Mouse (Mus musculus) liver, embryonic 15.5 days (tissue): ENCODE data around the gene Pask. TPM values are rescaled to one million over a fixed set of nuclear protein-coding genes. Genes with fewer than 3 reads are reported as not detected.

ENCODE experiments used
- ATAC-seq: fragments of 200-750 bp; cut with Nextera tagmentation; 2 replicates; pipeline ENCODE4 v1.8.0; 2017; ENCODE audit warnings: moderate number of reproducible peaks, mild to moderate bottlenecking, moderate library complexity; ENCODE audit not compliant: insufficient read depth
- H3K27ac ChIP-seq: fragments of 300-500 bp; sonication (generic); replicated peaks from 2 replicates; pipeline ENCODE4 v1.5.1; 2015; ENCODE audit warnings: mild to moderate bottlenecking, inconsistent platforms
- H3K27me3 ChIP-seq: fragments of 300-500 bp; sonication (generic); 2 replicates; pipeline ENCODE4 v1.6.1; 2015; ENCODE audit warnings: mild to moderate bottlenecking, inconsistent platforms
- H3K36me3 ChIP-seq: fragments of 300-500 bp; sonication (generic); replicated peaks from 2 replicates; pipeline ENCODE4 v1.6.1; 2015; ENCODE audit warnings: moderate library complexity, mild to moderate bottlenecking, inconsistent platforms
- H3K4me1 ChIP-seq: fragments of 300-500 bp; sonication (generic); replicated peaks from 2 replicates; pipeline ENCODE4 v1.6.1; 2015; ENCODE audit warnings: inconsistent platforms
- H3K4me2 ChIP-seq: fragments of 300-500 bp; sonication (generic); 2 replicates; pipeline ENCODE4 v1.6.1; 2015; ENCODE audit warnings: moderate library complexity, mild to moderate bottlenecking, inconsistent platforms
- H3K4me3 ChIP-seq: fragments of 300-500 bp; sonication (generic); replicated peaks from 2 replicates; pipeline ENCODE4 v1.5.1; 2015; ENCODE audit warnings: mild to moderate bottlenecking, inconsistent platforms
- H3K9ac ChIP-seq: fragments of 300-500 bp; sonication (generic); 2 replicates; pipeline ENCODE4 v1.6.1; 2015; ENCODE audit warnings: moderate library complexity, mild to moderate bottlenecking, inconsistent platforms
- H3K9me3 ChIP-seq: fragments of 300-500 bp; sonication (generic); replicated peaks from 2 replicates; pipeline ENCODE4 v1.6.1; 2016; ENCODE audit warnings: inconsistent platforms
- WGBS: fragments of 180-500 bp; shearing (Covaris S2); methylation state at CpG from one replicate; pipeline ENCODE4 v1.1.7; 2015; ENCODE audit warnings: mixed read lengths; ENCODE audit not compliant: insufficient replicate concordance; 5-methylcytosine and 5-hydroxymethylcytosine counted together
- polyA plus RNA-seq: library from polyadenylated mRNA; unstranded; fragments of >200 nt; fragmentation: Nextera tagmentation; extraction: Ambion mirVana; gene quantifications from 2 replicates; pipeline ENCODE4 v1.2.1, GENCODE M21; 2015

Pask gene
- 5.4 and 6.0 TPM in 2 replicates for polyA plus RNA-seq

GRCm38 (mm10) chr1:93342648-93343503, at the start of gene Pask, which contains the start of gene Ppp1r7:
TSS of gene Pask (minus strand) at chr1:93343482.
TSS of gene Ppp1r7 (plus strand) at chr1:93342854.
- under 1% methylated on average over 63 of the region's 63 CpGs for WGBS
- peak; percentile 92 for ATAC-seq
- no peaks in the 10 kb centered on the region for H3K27me3 ChIP-seq
- peaks cover 36% of the 10 kb centered on the region for H3K4me1 ChIP-seq
- H3K27ac ChIP-seq = peak within 1 kb of the TSS; percentile 84
- H3K4me3 ChIP-seq = peak within 1 kb of the TSS; percentile 86
- H3K9me3 ChIP-seq = no peaks in the 10 kb centered on the region
- H3K4me2 ChIP-seq = peak within 1 kb of the TSS; percentile 92
- H3K9ac ChIP-seq = peak within 1 kb of the TSS; percentile 84
- H3K36me3 ChIP-seq = peaks cover 21% of the 10 kb centered on the region

DNA sequence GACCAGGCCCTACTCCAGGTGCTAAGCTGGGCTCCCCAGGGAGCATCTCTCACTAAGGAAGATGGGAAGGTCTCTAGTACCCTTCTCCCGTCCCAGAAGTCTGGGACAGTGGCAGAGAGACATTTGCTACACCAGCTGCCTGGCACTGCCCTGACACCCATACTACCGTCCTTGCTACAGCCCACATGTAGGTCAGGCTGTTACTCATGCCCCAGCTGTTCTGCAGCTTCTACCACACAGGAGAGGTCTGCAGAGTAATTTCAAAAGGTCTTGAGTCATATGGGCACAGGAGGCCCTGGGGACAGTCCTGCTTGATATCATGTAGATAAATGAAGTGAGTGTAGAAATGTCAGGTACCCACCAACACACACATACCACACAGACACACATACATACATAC, 45.6 kb upstream of the Pask start:
- Histone ChIP-seq H3K9me3 (no peaks in the 10 kb centered on the region), H3K27me3 (no peaks in the 10 kb centered on the region), H3K4me3 (no peak overlapping the region), H3K9ac (no peak overlapping the region), H3K36me3 (no peaks in the 10 kb centered on the region), H3K4me1 (no peaks in the 10 kb centered on the region), H3K27ac (no peak overlapping the region), H3K4me2 (no peak overlapping the region)
- ATAC-seq = no peak
- 69% methylated on average over 2 of the region's 2 CpGs for WGBS

- H3K9ac ChIP-seq = no peak overlapping the region
- WGBS = 46% methylated on average over 2 of the region's 2 CpGs
- no peak overlapping the region for H3K4me2 ChIP-seq
- H3K27me3 ChIP-seq = no peaks in the 10 kb centered on the region
- H3K4me1 ChIP-seq = no peaks in the 10 kb centered on the region
- no peaks in the 10 kb centered on the region for H3K9me3 ChIP-seq
- no peaks in the 10 kb centered on the region for H3K36me3 ChIP-seq
- no peak overlapping the region for H3K27ac ChIP-seq
- H3K4me3 ChIP-seq = no peak overlapping the region
- ATAC-seq = no peak
Measured at GRCm38 (mm10) chr1:93387198-93387597, 43.9 kb upstream of the Pask start.

DNA sequence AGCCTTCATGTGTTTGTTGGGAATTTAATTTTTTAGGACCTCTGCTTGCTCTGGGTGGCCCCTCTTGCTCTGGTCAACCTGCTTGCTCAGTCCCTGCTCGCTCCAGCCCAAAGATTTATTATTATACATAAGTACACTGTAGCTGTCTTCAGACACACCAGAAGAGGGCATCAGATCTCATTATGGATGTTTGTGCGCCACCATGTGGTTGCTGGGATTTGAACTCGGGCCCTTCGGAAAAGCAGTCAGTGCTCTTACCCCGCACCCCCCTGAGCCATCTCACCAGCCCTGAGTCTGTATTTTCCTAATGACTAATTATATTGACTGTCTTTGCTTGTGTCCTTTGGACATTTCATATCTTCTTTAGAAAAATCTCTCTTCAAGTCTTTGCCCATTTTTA, 35.8 kb upstream of the Pask start:
- no peaks in the 10 kb centered on the region for H3K27me3 ChIP-seq
- 65% methylated on average over 5 of the region's 5 CpGs for WGBS
- H3K27ac ChIP-seq = no peak overlapping the region
- ATAC-seq = no peak
- H3K4me1 ChIP-seq = no peaks in the 10 kb centered on the region
- no peak overlapping the region for H3K4me3 ChIP-seq
- H3K36me3 ChIP-seq = no peaks in the 10 kb centered on the region
- H3K9ac ChIP-seq = no peak overlapping the region
- no peaks in the 10 kb centered on the region for H3K9me3 ChIP-seq
- no peak overlapping the region for H3K4me2 ChIP-seq

DNA sequence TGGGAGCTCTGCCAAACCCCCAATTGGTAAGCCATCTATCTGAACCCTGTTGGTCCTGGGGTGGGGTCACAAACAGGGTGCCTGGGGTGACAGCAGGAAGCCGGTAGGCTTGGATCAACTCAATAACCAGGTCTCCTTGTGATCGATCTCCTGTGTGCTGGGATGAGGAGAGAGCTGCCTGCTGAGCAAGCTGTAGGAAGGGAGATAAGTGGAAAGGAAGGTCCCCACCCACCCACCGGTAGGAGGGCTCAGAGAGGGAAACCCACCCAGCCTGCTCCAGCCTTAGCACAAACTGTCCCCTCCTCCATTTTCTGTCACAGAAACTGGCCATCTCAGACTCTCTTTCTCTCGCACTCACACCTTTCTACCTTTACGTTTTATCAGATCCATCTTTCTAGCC, 34.0 kb upstream of the Pask start:
- H3K4me2 ChIP-seq = no peak overlapping the region
- H3K9me3 ChIP-seq = no peaks in the 10 kb centered on the region
- H3K27me3 ChIP-seq = no peaks in the 10 kb centered on the region
- H3K27ac ChIP-seq = no peak overlapping the region
- no peaks in the 10 kb centered on the region for H3K4me1 ChIP-seq
- WGBS = 20% methylated on average over 5 of the region's 5 CpGs
- H3K4me3 ChIP-seq = no peak overlapping the region
- H3K9ac ChIP-seq = no peak overlapping the region
- ATAC-seq = no peak
- H3K36me3 ChIP-seq = no peaks in the 10 kb centered on the region

- Histone ChIP-seq H3K9ac (no peak within 1 kb of the TSS), H3K4me2 (no peak within 1 kb of the TSS)
- no peak for ATAC-seq
Measured at GRCm38 (mm10) chr1:93373665-93374064, 30.4 kb upstream of the Pask start, which contains the start of gene Ano7. TSS of gene Ano7 (plus strand) at chr1:93373930.

DNA sequence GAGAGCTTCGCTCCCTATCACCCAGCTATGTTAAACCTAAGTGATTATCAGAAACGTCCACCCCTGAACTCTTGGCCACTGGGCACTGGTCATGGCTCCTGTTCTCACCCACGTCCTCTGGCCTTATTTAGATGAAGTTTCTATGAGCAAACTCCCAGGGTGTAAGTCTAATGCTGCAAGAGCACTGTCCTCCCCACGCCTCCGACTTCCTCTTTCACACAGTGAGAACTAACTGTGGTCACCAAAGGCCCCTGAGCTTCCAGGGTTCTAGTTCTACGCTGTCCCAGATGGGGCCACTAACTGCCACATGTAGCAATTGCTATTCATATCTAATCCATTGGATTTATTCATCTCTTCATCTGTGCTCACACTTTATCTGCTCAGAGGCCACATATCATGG, 22.4 kb upstream of the Pask start:
- H3K9me3 ChIP-seq = no peaks in the 10 kb centered on the region
- no peak overlapping the region for H3K27ac ChIP-seq
- H3K9ac ChIP-seq = no peak overlapping the region
- no peaks in the 10 kb centered on the region for H3K4me1 ChIP-seq
- WGBS = 64% methylated on average over 6 of the region's 6 CpGs
- H3K36me3 ChIP-seq = peaks cover 60% of the 10 kb centered on the region
- no peak overlapping the region for H3K4me3 ChIP-seq
- ATAC-seq = no peak
- H3K4me2 ChIP-seq = no peak overlapping the region
- H3K27me3 ChIP-seq = no peaks in the 10 kb centered on the region

More at GRCm38 (mm10) chr1:93373665-93374064, 30.4 kb upstream of the Pask start, which contains the start of gene Ano7:
- no peaks in the 10 kb centered on the region for H3K4me1 ChIP-seq
- WGBS = 54% methylated on average over 4 of the region's 4 CpGs
- H3K9me3 ChIP-seq = no peaks in the 10 kb centered on the region
- no peak within 1 kb of the TSS for H3K27ac ChIP-seq
- H3K36me3 ChIP-seq = no peaks in the 10 kb centered on the region
- H3K4me3 ChIP-seq = no peak within 1 kb of the TSS
- no peaks in the 10 kb centered on the region for H3K27me3 ChIP-seq

DNA sequence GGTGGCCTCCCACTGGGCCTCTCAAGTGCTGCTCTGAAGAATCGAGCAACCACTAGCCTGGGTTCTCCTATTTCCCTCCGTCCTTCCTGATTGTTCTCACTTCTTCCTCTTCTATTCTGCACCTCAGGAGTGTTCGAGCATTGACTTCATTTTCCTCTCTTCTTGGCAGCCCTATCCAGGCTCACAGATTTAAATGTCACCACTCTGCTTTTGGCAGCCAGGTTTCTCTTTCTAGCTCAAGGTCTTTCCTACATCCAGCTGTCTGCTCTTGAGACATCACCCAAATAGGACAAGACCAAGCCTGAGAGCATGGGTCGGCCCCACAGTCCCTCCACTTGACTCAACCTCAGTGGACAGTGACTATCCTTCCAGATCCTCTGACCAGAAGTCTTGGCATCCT, 19.4 kb upstream of the Pask start:
- Histone ChIP-seq H3K27ac (no peak overlapping the region), H3K4me2 (no peak overlapping the region), H3K9ac (no peak overlapping the region), H3K4me1 (no peaks in the 10 kb centered on the region), H3K4me3 (no peak overlapping the region), H3K36me3 (peaks cover 87% of the 10 kb centered on the region), H3K9me3 (no peaks in the 10 kb centered on the region), H3K27me3 (no peaks in the 10 kb centered on the region)
- ATAC-seq = no peak
- WGBS = 69% methylated on average over 4 of the region's 4 CpGs

DNA sequence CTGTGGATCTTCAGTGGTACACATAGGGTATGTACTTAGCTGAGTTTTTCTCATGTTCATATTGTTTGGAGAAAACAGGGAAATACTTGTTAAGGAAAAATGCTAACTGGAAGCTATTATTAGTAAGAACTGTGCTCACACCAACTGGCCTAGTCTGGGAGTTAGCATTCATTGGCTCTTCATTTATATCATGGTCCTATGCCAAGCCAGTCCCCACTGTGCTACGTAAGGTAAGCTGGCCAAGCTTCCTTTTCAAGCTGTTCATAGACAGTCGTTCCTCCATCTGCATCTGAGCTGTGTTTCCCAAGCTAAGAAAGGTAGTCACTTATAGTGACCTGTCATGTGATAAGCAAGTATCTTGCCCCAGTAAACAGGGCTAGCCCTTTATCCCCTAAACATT, 9.4 kb upstream of the Pask start:
- no peak for ATAC-seq

GRCm38 (mm10) chr1:93349701-93350100, 6.4 kb upstream of the Pask start:
- H3K4me1 ChIP-seq = peaks cover 5% of the 10 kb centered on the region

More for the DNA sequence above, 9.4 kb upstream of the Pask start:
- H3K36me3 ChIP-seq = peaks cover 98% of the 10 kb centered on the region
- H3K9ac ChIP-seq = no peak overlapping the region
- no peak overlapping the region for H3K27ac ChIP-seq
- no peak overlapping the region for H3K4me3 ChIP-seq
- no peaks in the 10 kb centered on the region for H3K4me1 ChIP-seq
- no peak overlapping the region for H3K4me2 ChIP-seq
- no peaks in the 10 kb centered on the region for H3K9me3 ChIP-seq
- no peaks in the 10 kb centered on the region for H3K27me3 ChIP-seq
- WGBS = 77% methylated on average over 2 of the region's 2 CpGs

DNA sequence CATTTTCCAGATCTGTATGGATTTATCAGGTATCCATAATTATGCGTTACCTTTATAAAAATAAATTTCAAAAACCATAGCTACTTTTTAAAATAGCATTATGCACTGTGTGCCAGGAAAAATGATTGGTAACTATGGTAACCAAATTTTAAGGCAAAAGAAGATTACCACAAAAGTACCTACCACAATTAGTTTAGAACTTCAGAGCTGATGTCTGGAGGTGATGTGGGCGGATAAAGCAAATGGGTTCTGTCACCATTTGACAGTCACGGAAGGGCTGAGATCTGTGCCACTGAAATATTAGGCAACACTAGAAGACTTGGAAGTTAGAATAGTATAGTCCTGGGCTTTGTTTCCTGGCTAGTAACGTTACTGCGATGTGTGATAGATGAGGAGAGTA, 3.9 kb upstream of the Pask start:
- H3K4me3 ChIP-seq = no peak overlapping the region
- H3K27ac ChIP-seq = no peak overlapping the region
- peaks cover 64% of the 10 kb centered on the region for H3K36me3 ChIP-seq
- no peaks in the 10 kb centered on the region for H3K9me3 ChIP-seq
- H3K4me2 ChIP-seq = no peak overlapping the region
- no peaks in the 10 kb centered on the region for H3K27me3 ChIP-seq
- H3K9ac ChIP-seq = no peak overlapping the region
- 89% methylated on average over 5 of the region's 5 CpGs for WGBS
- ATAC-seq = no peak
- peaks cover 13% of the 10 kb centered on the region for H3K4me1 ChIP-seq

More at GRCm38 (mm10) chr1:93349701-93350100, 6.4 kb upstream of the Pask start:
- Histone ChIP-seq H3K9me3 (no peaks in the 10 kb centered on the region), H3K36me3 (peaks cover 89% of the 10 kb centered on the region), H3K4me3 (no peak overlapping the region), H3K27ac (no peak overlapping the region), H3K9ac (no peak overlapping the region), H3K27me3 (no peaks in the 10 kb centered on the region), H3K4me2 (no peak overlapping the region)
- ATAC-seq = no peak
- 76% methylated on average over 4 of the region's 4 CpGs for WGBS
